Mouse (Mus musculus) brain, embryonic 14.5 days (tissue): Measurements from ENCODE around the gene Nol3. TPM values are rescaled to one million over a fixed set of nuclear protein-coding genes. Genes with fewer than 3 reads are reported as not detected.

Experiments used
- DNase-seq: peaks from one replicate; pipeline ENCODE4 v3.0.0-alpha.2; 2011; ENCODE audit warnings: low read depth
- CTCF ChIP-seq: fragments of 200-500 bp; IDR thresholded peaks from 2 replicates; pipeline ENCODE4 v1.5.1; 2012; ENCODE audit warnings: inconsistent platforms, mild to moderate bottlenecking, moderate library complexity, borderline replicate concordance; ENCODE audit not compliant: insufficient read depth, insufficient read length; ENCODE audit errors: extremely low read depth
- POLR2A ChIP-seq: fragments of 200-500 bp; IDR thresholded peaks from 2 replicates; pipeline ENCODE4 v1.6.1; 2012; ENCODE audit warnings: mild to moderate bottlenecking, inconsistent platforms, borderline replicate concordance; ENCODE audit not compliant: poor library complexity, insufficient read depth, insufficient read length, severe bottlenecking; ENCODE audit errors: extremely low read depth
- polyA plus RNA-seq: library from polyadenylated mRNA; depleted of rRNA; stranded (reverse); fragments of >200 nt; gene quantifications from 2 replicates; pipeline ENCODE4 v1.2.3, GENCODE M21; 2012

Gene Nol3
- polyA plus RNA-seq, 1 experiment: 1.8 TPM

- DNase-seq: no peak
- TF ChIP-seq POLR2A: no peak
- TF ChIP-seq CTCF: no peak
Measured at GRCm38 (mm10) chr8:105254966-105255350, 21.0 kb upstream of the Nol3 start, which contains the start of gene B3gnt9. B3gnt9 (minus strand) TSS chr8:105255153.

GRCm38 (mm10) chr8:105257318-105258114 is 18.4 kb upstream of the Nol3 start:
- no peak for DNase-seq
- no peak for TF ChIP-seq CTCF
- no peak for TF ChIP-seq POLR2A

- no peak for TF ChIP-seq POLR2A
- TF ChIP-seq CTCF: 0 out of 2 replicates have a peak, but pooled peaks have one; percentile 14
- DNase-seq: peak; percentile 65
Measured at GRCm38 (mm10) chr8:105258911-105259720, 16.8 kb upstream of the Nol3 start.

GRCm38 (mm10) chr8:105259721-105260320 is 16.1 kb upstream of the Nol3 start:
- DNase-seq: peak; percentile 80
- TF ChIP-seq CTCF (peak; percentile 97), POLR2A (no peak)

- no peak for DNase-seq
- TF ChIP-seq POLR2A: no peak
- TF ChIP-seq CTCF: no peak
Measured at GRCm38 (mm10) chr8:105260371-105261099, 15.4 kb upstream of the Nol3 start.

GRCm38 (mm10) chr8:105261326-105261980 is 14.5 kb upstream of the Nol3 start:
- DNase-seq: no peak
- TF ChIP-seq POLR2A (no peak), CTCF (no peak)

- TF ChIP-seq POLR2A: no peak
- no peak for TF ChIP-seq CTCF
- DNase-seq: no peak
Measured at GRCm38 (mm10) chr8:105263244-105263912, 12.6 kb upstream of the Nol3 start.

GRCm38 (mm10) chr8:105264024-105264982 is 11.6 kb upstream of the Nol3 start, which contains the start of the genes Tradd and Fbxl8:
Tradd (minus strand) TSS chr8:105264609.
Fbxl8 (plus strand) TSS chr8:105264648.
- TF ChIP-seq POLR2A (no peak), CTCF (no peak)
- DNase-seq: peak; percentile 58

GRCm38 (mm10) chr8:105265128-105265527 is 10.8 kb upstream of the Nol3 start:
- no peak for DNase-seq
- TF ChIP-seq POLR2A (no peak), CTCF (no peak)

GRCm38 (mm10) chr8:105266775-105267174 is 9.2 kb upstream of the Nol3 start:
- TF ChIP-seq CTCF (no peak), POLR2A (no peak)
- DNase-seq: no peak
